Mouse (Mus musculus): Measurements from ENCODE around the gene Ezh2. TPM values are rescaled to one million over a fixed set of nuclear protein-coding genes. Genes with fewer than 3 reads are reported as not detected.

Gene Ezh2
- total and polyA plus RNA-seq, 2 experiments, result 1.9 to 6.5 TPM

DNA sequence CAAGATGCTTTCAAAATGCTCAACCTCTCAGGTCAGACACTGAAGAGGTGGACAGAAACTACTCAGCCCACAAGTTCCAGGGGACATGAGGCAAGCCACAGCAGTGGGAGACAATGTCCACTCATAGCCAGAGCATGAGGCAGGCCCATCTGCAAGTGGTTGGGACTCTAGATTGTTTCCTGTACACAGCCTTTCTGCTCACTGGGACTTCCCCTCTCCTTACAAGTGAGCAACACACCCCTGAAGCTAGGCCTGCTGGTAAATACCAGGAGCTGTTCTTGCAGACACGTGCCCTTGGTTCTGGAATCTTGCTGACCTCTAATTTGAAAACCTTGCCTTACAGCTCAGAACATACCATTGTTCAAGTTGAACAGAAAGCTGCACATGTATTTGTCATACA lies 62.6 kb downstream of the Ezh2 start:
- H3K36me3 ChIP-seq (ENCODE audit: control insufficient read depth, insufficient read depth, low read length), result peaks cover 16% of the 10 kb centered on the region
- H3K4me1 ChIP-seq (ENCODE audit: control insufficient read depth, insufficient read depth, low read length), result peaks cover 15% of the 10 kb centered on the region
- 76% methylated on average over 1 of the region's 1 CpGs for WGBS
- no peaks in the 10 kb centered on the region for H3K79me2 ChIP-seq (ENCODE audit: control insufficient read depth, insufficient read depth, low read length)
- no peaks in the 10 kb centered on the region for H3K27me3 ChIP-seq (ENCODE audit: control insufficient read depth, insufficient read depth, low read length)
- no peak overlapping the region for H3K9ac ChIP-seq (ENCODE audit: low read depth, low read length)
- H3K4me3 ChIP-seq (ENCODE audit: insufficient read depth, low read depth, low read length), result no peak overlapping the region
- H3K27ac ChIP-seq (replicated peaks; ENCODE audit: insufficient read depth, low read depth, low read length), result no peak overlapping the region
- TF ChIP-seq CTCF (IDR thresholded peaks at IDR 0.05; ENCODE audit: low read depth, low read length) (no peak), POLR2A (IDR thresholded peaks at IDR 0.05; ENCODE audit: extremely low read depth, insufficient read depth, low read length) (no peak)
- no peak for DNase-seq (ENCODE audit: extremely low read depth, low read depth, low spot score)

GRCm38 (mm10) chr6:47527655-47528054 lies 67.5 kb downstream of the Ezh2 start:
- peaks cover 56% of the 10 kb centered on the region for H3K36me3 ChIP-seq (ENCODE audit: control insufficient read depth, insufficient read depth, low read length)
- 79% methylated on average over 1 of the region's 1 CpGs for WGBS
- no peak overlapping the region for H3K9ac ChIP-seq (ENCODE audit: low read depth, low read length)
- no peak overlapping the region for H3K27ac ChIP-seq (replicated peaks; ENCODE audit: insufficient read depth, low read depth, low read length)
- no peak overlapping the region for H3K4me3 ChIP-seq (ENCODE audit: insufficient read depth, low read depth, low read length)
- no peaks in the 10 kb centered on the region for H3K27me3 ChIP-seq (ENCODE audit: control insufficient read depth, insufficient read depth, low read length)
- H3K79me2 ChIP-seq (ENCODE audit: control insufficient read depth, insufficient read depth, low read length), result no peaks in the 10 kb centered on the region
- no peak for DNase-seq (ENCODE audit: extremely low read depth, low read depth, low spot score)
- H3K4me1 ChIP-seq (ENCODE audit: control insufficient read depth, insufficient read depth, low read length), result peaks cover 6% of the 10 kb centered on the region
- TF ChIP-seq CTCF (IDR thresholded peaks at IDR 0.05; ENCODE audit: low read depth, low read length), result no peak

DNA sequence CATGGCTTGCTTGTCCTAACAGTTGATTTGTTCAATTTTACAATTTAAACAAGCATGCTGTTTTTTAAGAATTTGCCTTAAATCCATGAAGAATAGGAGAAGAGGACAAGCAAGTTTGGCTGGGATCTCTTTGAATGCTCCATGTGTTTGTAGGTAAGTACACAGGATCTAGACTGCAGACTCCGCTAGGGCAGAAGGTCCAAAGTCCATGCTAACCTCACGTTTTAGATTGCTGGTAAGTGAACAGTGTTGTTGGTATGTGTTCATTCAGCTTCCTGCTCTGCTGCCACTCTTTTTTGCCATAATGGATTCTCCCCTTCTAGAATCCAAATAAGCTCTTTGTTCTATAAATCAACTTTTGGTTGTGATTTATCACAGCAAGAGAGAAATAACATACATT lies 68.0 kb downstream of the Ezh2 start:
- Histone ChIP-seq H3K9ac (ENCODE audit: low read depth, low read length) (no peak overlapping the region), H3K36me3 (ENCODE audit: control insufficient read depth, insufficient read depth, low read length) (peaks cover 61% of the 10 kb centered on the region), H3K79me2 (ENCODE audit: control insufficient read depth, insufficient read depth, low read length) (no peaks in the 10 kb centered on the region), H3K27me3 (ENCODE audit: control insufficient read depth, insufficient read depth, low read length) (no peaks in the 10 kb centered on the region), H3K4me1 (ENCODE audit: control insufficient read depth, insufficient read depth, low read length) (peaks cover 2% of the 10 kb centered on the region; the same call in 1 of the 2 replicates), H3K4me3 (ENCODE audit: insufficient read depth, low read depth, low read length) (no peak overlapping the region), H3K27ac (replicated peaks; ENCODE audit: insufficient read depth, low read depth, low read length) (no peak overlapping the region)
- peak; percentile 65 for DNase-seq (ENCODE audit: extremely low read depth, low read depth, low spot score)
- WGBS, result 26% methylated on average over 2 of the region's 2 CpGs
- TF ChIP-seq POLR2A (IDR thresholded peaks at IDR 0.05; ENCODE audit: extremely low read depth, insufficient read depth, low read length) (no peak), CTCF (IDR thresholded peaks at IDR 0.05; ENCODE audit: low read depth, low read length) (no peak)

GRCm38 (mm10) chr6:47526446-47526845 lies 68.7 kb downstream of the Ezh2 start:
- H3K9ac ChIP-seq (ENCODE audit: low read depth, low read length), result no peak overlapping the region
- no peak overlapping the region for H3K4me3 ChIP-seq (ENCODE audit: insufficient read depth, low read depth, low read length)
- H3K27ac ChIP-seq (replicated peaks; ENCODE audit: insufficient read depth, low read depth, low read length), result no peak overlapping the region
- H3K36me3 ChIP-seq (ENCODE audit: control insufficient read depth, insufficient read depth, low read length), result peaks cover 64% of the 10 kb centered on the region
- no peak for TF ChIP-seq POLR2A (IDR thresholded peaks at IDR 0.05; ENCODE audit: extremely low read depth, insufficient read depth, low read length)
- no peak for TF ChIP-seq CTCF (IDR thresholded peaks at IDR 0.05; ENCODE audit: low read depth, low read length)
- no peaks in the 10 kb centered on the region for H3K27me3 ChIP-seq (ENCODE audit: control insufficient read depth, insufficient read depth, low read length)
- no peak for DNase-seq (ENCODE audit: extremely low read depth, low read depth, low spot score)
- H3K4me1 ChIP-seq (ENCODE audit: control insufficient read depth, insufficient read depth, low read length), result peaks cover 2% of the 10 kb centered on the region; the same call in 1 of the 2 replicates
- no peaks in the 10 kb centered on the region for H3K79me2 ChIP-seq (ENCODE audit: control insufficient read depth, insufficient read depth, low read length)
- 84% methylated on average over 4 of the region's 4 CpGs for WGBS

GRCm38 (mm10) chr6:47525041-47525440 lies 70.1 kb downstream of the Ezh2 start:
- 91% methylated on average over 2 of the region's 2 CpGs for WGBS
- H3K27me3 ChIP-seq (ENCODE audit: control insufficient read depth, insufficient read depth, low read length), result no peaks in the 10 kb centered on the region
- H3K27ac ChIP-seq (replicated peaks; ENCODE audit: insufficient read depth, low read depth, low read length), result no peak overlapping the region
- DNase-seq (ENCODE audit: extremely low read depth, low read depth, low spot score), result no peak
- TF ChIP-seq POLR2A (IDR thresholded peaks at IDR 0.05; ENCODE audit: extremely low read depth, insufficient read depth, low read length) (no peak), CTCF (IDR thresholded peaks at IDR 0.05; ENCODE audit: low read depth, low read length) (no peak)
- H3K79me2 ChIP-seq (ENCODE audit: control insufficient read depth, insufficient read depth, low read length), result no peaks in the 10 kb centered on the region
- H3K4me1 ChIP-seq (ENCODE audit: control insufficient read depth, insufficient read depth, low read length), result peaks cover 2% of the 10 kb centered on the region; the same call in 1 of the 2 replicates
- no peak overlapping the region for H3K4me3 ChIP-seq (ENCODE audit: insufficient read depth, low read depth, low read length)
- H3K9ac ChIP-seq (ENCODE audit: low read depth, low read length), result no peak overlapping the region
- H3K36me3 ChIP-seq (ENCODE audit: control insufficient read depth, insufficient read depth, low read length), result peaks cover 73% of the 10 kb centered on the region

DNA sequence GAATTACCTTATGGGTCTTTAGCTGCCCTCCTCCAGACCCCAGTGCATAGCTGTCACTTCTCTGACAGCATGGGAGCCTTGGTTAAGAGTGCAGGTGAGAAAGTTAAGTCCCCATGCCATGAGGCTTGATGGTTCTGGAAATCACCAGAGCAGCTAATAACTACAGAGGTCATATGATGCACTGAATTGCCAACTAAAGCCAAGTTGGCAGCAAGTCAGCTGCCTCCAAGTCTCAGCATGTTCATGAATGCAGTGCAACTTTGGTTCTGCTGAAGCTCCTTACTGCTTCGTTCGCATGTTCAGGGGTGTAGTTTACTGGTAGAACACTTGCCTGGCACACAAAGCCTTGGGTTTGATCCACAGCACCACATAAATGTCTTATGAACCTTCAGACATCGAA lies 72.7 kb downstream of the Ezh2 start:
- no peak overlapping the region for H3K4me3 ChIP-seq (ENCODE audit: insufficient read depth, low read depth, low read length)
- H3K9ac ChIP-seq (ENCODE audit: low read depth, low read length), result no peak overlapping the region
- peaks cover 2% of the 10 kb centered on the region; the same call in 1 of the 2 replicates for H3K4me1 ChIP-seq (ENCODE audit: control insufficient read depth, insufficient read depth, low read length)
- no peaks in the 10 kb centered on the region for H3K27me3 ChIP-seq (ENCODE audit: control insufficient read depth, insufficient read depth, low read length)
- no peaks in the 10 kb centered on the region for H3K79me2 ChIP-seq (ENCODE audit: control insufficient read depth, insufficient read depth, low read length)
- peak; percentile 26 for DNase-seq (ENCODE audit: extremely low read depth, low read depth, low spot score)
- no peak overlapping the region for H3K27ac ChIP-seq (replicated peaks; ENCODE audit: insufficient read depth, low read depth, low read length)
- H3K36me3 ChIP-seq (ENCODE audit: control insufficient read depth, insufficient read depth, low read length), result peaks cover 75% of the 10 kb centered on the region
- no peak for TF ChIP-seq CTCF (IDR thresholded peaks at IDR 0.05; ENCODE audit: low read depth, low read length)
- TF ChIP-seq POLR2A (IDR thresholded peaks at IDR 0.05; ENCODE audit: extremely low read depth, insufficient read depth, low read length), result no peak
- WGBS, result 93% methylated on average over 3 of the region's 3 CpGs
